Mouse (Mus musculus): ENCODE measurements around the gene Kcnk10.

- TF ChIP-seq CTCF (IDR thresholded peaks at IDR 0.05; ENCODE audit: low read depth, low read length) (no peak), POLR2A (IDR thresholded peaks at IDR 0.05; ENCODE audit: insufficient read depth, low read length) (no peak)
Measured at GRCm38 (mm10) chr12:98600861-98601260, 22.8 kb upstream of the Kcnk10 start.
